Mouse (Mus musculus): ENCODE data around the gene Cers3. TPM values are rescaled to one million over a fixed set of nuclear protein-coding genes. Genes with fewer than 3 reads are reported as not detected.

Cers3 gene
- polyA plus RNA-seq, 1 experiment from 2014 or later: 0.16 TPM

- no peak for TF ChIP-seq CTCF (IDR thresholded peaks at IDR 0.05; ENCODE audit: low read depth)
- Histone ChIP-seq H3K4me1 (replicated peaks; ENCODE audit: control insufficient read depth, insufficient read depth, low read length) (no peaks in the 10 kb centered on the region), H3K4me3 (ENCODE audit: low read depth, low read length) (no peak overlapping the region), H3K4me2 (replicated peaks; ENCODE audit: low read depth) (no peak overlapping the region), H3K36me3 (ENCODE audit: control insufficient read depth, insufficient read depth) (no peaks in the 10 kb centered on the region), H3K27ac (ENCODE audit: low read depth, low read length) (no peak overlapping the region), H3K9me3 (ENCODE audit: control insufficient read depth) (no peaks in the 10 kb centered on the region), H3K27me3 (replicated peaks; ENCODE audit: control insufficient read depth, insufficient read depth, low read length) (no peaks in the 10 kb centered on the region), H3K9ac (ENCODE audit: low read depth, low read length) (no peak overlapping the region)
- no peak for ATAC-seq
- 70% methylated on average over 1 of the region's 1 CpGs for WGBS
These were observed 69.9 kb downstream of the Cers3 start for GRCm38 (mm10) chr7:66813172-66813571.

- Histone ChIP-seq H3K27me3 (replicated peaks; ENCODE audit: control insufficient read depth, insufficient read depth, low read length) (no peaks in the 10 kb centered on the region), H3K36me3 (ENCODE audit: control insufficient read depth, insufficient read depth) (no peaks in the 10 kb centered on the region), H3K9ac (ENCODE audit: low read depth, low read length) (no peak overlapping the region), H3K4me2 (replicated peaks; ENCODE audit: low read depth) (no peak overlapping the region), H3K27ac (ENCODE audit: low read depth, low read length) (no peak overlapping the region), H3K4me1 (replicated peaks; ENCODE audit: control insufficient read depth, insufficient read depth, low read length) (no peaks in the 10 kb centered on the region), H3K4me3 (ENCODE audit: low read depth, low read length) (no peak overlapping the region), H3K9me3 (ENCODE audit: control insufficient read depth) (no peaks in the 10 kb centered on the region)
- 90% methylated on average over 6 of the region's 6 CpGs for WGBS
- TF ChIP-seq CTCF (IDR thresholded peaks at IDR 0.05; ENCODE audit: low read depth): no peak
- ATAC-seq: no peak
These were observed 72.2 kb downstream of the Cers3 start for GRCm38 (mm10) chr7:66815526-66815925.

- Histone ChIP-seq H3K27ac (ENCODE audit: low read depth, low read length) (no peak overlapping the region), H3K4me3 (ENCODE audit: low read depth, low read length) (no peak overlapping the region), H3K36me3 (ENCODE audit: control insufficient read depth, insufficient read depth) (no peaks in the 10 kb centered on the region), H3K4me2 (replicated peaks; ENCODE audit: low read depth) (no peak overlapping the region), H3K27me3 (replicated peaks; ENCODE audit: control insufficient read depth, insufficient read depth, low read length) (no peaks in the 10 kb centered on the region), H3K4me1 (replicated peaks; ENCODE audit: control insufficient read depth, insufficient read depth, low read length) (no peaks in the 10 kb centered on the region), H3K9ac (ENCODE audit: low read depth, low read length) (no peak overlapping the region), H3K9me3 (ENCODE audit: control insufficient read depth) (no peaks in the 10 kb centered on the region)
- 36% methylated on average over 6 of the region's 6 CpGs for WGBS
- TF ChIP-seq CTCF (IDR thresholded peaks at IDR 0.05; ENCODE audit: low read depth): peak; percentile 95
- ATAC-seq: no peak
These were observed 76.7 kb downstream of the Cers3 start for GRCm38 (mm10) chr7:66820034-66820433.

- TF ChIP-seq CTCF (IDR thresholded peaks at IDR 0.05; ENCODE audit: low read depth): no peak
These were observed 87.5 kb downstream of the Cers3 start for GRCm38 (mm10) chr7:66830803-66831202.

GRCm38 (mm10) chr7:66831295-66831694 is 88.0 kb downstream of the Cers3 start:
- Histone ChIP-seq H3K4me3 (ENCODE audit: low read depth, low read length) (no peak overlapping the region), H3K9me3 (ENCODE audit: control insufficient read depth) (no peaks in the 10 kb centered on the region), H3K4me2 (replicated peaks; ENCODE audit: low read depth) (no peak overlapping the region), H3K27ac (ENCODE audit: low read depth, low read length) (no peak overlapping the region), H3K9ac (ENCODE audit: low read depth, low read length) (no peak overlapping the region), H3K4me1 (replicated peaks; ENCODE audit: control insufficient read depth, insufficient read depth, low read length) (no peaks in the 10 kb centered on the region; the same call in 1 of the 2 replicates), H3K27me3 (replicated peaks; ENCODE audit: control insufficient read depth, insufficient read depth, low read length) (no peaks in the 10 kb centered on the region), H3K36me3 (ENCODE audit: control insufficient read depth, insufficient read depth) (no peaks in the 10 kb centered on the region)
- no peak for ATAC-seq
- 43% methylated on average over 5 of the region's 5 CpGs for WGBS
- no peak for TF ChIP-seq CTCF (IDR thresholded peaks at IDR 0.05; ENCODE audit: low read depth)

More at GRCm38 (mm10) chr7:66830803-66831202, 87.5 kb downstream of the Cers3 start:
- Histone ChIP-seq H3K27me3 (replicated peaks; ENCODE audit: control insufficient read depth, insufficient read depth, low read length) (no peaks in the 10 kb centered on the region), H3K36me3 (ENCODE audit: control insufficient read depth, insufficient read depth) (no peaks in the 10 kb centered on the region), H3K4me3 (ENCODE audit: low read depth, low read length) (no peak overlapping the region), H3K9me3 (ENCODE audit: control insufficient read depth) (no peaks in the 10 kb centered on the region), H3K27ac (ENCODE audit: low read depth, low read length) (no peak overlapping the region), H3K4me2 (replicated peaks; ENCODE audit: low read depth) (no peak overlapping the region), H3K9ac (ENCODE audit: low read depth, low read length) (no peak overlapping the region), H3K4me1 (replicated peaks; ENCODE audit: control insufficient read depth, insufficient read depth, low read length) (no peaks in the 10 kb centered on the region; the same call in 1 of the 2 replicates)
- ATAC-seq: no peak
- WGBS: 48% methylated on average over 5 of the region's 5 CpGs

- H3K4me1 ChIP-seq (replicated peaks; ENCODE audit: control insufficient read depth, insufficient read depth, low read length): peaks cover 5% of the 10 kb centered on the region
- TF ChIP-seq CTCF (IDR thresholded peaks at IDR 0.05; ENCODE audit: low read depth): peak; percentile 97
- peak within 1 kb of the TSS; percentile 48 for H3K9ac ChIP-seq (ENCODE audit: low read depth, low read length)
- ATAC-seq: peak; percentile 97
- peaks cover 15% of the 10 kb centered on the region for H3K27me3 ChIP-seq (replicated peaks; ENCODE audit: control insufficient read depth, insufficient read depth, low read length)
- 0 out of 2 replicates have a peak within 1 kb of the TSS, but pooled peaks have one; percentile 4 for H3K27ac ChIP-seq (ENCODE audit: low read depth, low read length)
- H3K9me3 ChIP-seq (ENCODE audit: control insufficient read depth): no peaks in the 10 kb centered on the region
- H3K4me3 ChIP-seq (ENCODE audit: low read depth, low read length): peak within 1 kb of the TSS; percentile 59
- WGBS: under 1% methylated on average over 30 of the region's 30 CpGs
- no peaks in the 10 kb centered on the region for H3K36me3 ChIP-seq (ENCODE audit: control insufficient read depth, insufficient read depth)
- H3K4me2 ChIP-seq (replicated peaks; ENCODE audit: low read depth): peak within 1 kb of the TSS; percentile 99
These were observed 96.2 kb downstream of the Cers3 start, which contains the start of gene Adamts17 for GRCm38 (mm10) chr7:66839463-66840007. TSS of gene Adamts17 (plus strand) at chr7:66839735.

Data from intestine, postnatal 0 days (tissue).